Mouse (Mus musculus): ENCODE measurements around the gene Arhgap22.

DNA sequence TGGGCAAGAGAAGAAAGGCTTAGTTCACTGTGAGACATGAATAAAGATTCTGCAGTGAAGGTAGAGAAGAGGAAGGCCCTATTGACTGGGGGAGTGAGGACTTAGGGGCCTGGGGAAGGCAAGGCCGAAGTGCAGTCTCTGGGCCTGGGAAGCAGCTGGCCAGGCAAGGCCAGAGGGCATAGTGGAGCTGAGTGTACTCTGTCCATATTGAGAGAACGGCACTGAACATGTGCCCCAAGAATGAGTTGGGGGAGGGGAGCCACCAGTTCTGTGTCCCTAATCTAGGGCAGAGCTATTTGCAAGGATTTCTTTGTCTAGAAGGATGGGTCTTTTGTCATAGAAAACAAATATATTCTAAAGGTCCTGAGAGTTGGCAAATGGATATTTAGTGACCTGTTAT lies 86.8 kb downstream of the Arhgap22 start:
- TF ChIP-seq CTCF (IDR thresholded peaks at IDR 0.05; ENCODE audit: low read depth): no peak
- TF ChIP-seq EP300 (IDR thresholded peaks at IDR 0.05; ENCODE audit: low read depth): no peak
